Mouse (Mus musculus): ENCODE measurements around the gene Gprc6a.

DNA sequence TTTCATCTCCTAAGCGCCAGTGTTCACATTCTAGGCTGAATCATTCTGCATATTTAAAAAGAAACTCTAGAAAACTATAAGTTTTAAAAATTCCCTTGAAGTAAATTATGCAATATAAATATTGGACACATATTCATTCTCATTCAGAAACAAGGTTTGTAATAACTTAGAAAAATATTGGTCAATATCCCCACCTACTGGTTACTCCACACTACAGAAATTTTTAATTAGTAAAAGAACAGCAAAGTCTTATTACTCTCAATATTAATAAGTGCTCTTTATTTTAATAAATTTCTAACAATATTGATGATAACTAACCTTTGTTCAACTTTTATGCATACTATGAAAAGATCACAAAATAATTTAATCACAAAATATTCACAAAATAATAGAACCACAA lies 26.1 kb upstream of the Gprc6a start:
- TF ChIP-seq POLR2A (IDR thresholded peaks at IDR 0.05; ENCODE audit: borderline replicate concordance, control insufficient read depth, low read depth, low read length) (no peak), CTCF (IDR thresholded peaks at IDR 0.05; ENCODE audit: control insufficient read depth, insufficient read depth, low read length) (no peak)
